Mouse (Mus musculus) megakaryocyte progenitor cell, adult 5-6 weeks (primary cell): ENCODE results near the gene Trim25. TPM values are rescaled to one million over a fixed set of nuclear protein-coding genes. Genes with fewer than 3 reads are reported as not detected.
"Not testable (repeated sequence)": the region's sequence is repeated elsewhere in the genome, so short reads cannot be mapped to it uniquely, and the experiment has no call there.

Source experiments
- ATAC-seq: replicated peaks from 2 replicates; pipeline ENCODE4 v1.8.0; 2016; ENCODE audit warnings: mild to moderate bottlenecking, moderate TSS enrichment, inconsistent platforms; ENCODE audit not compliant: poor library complexity
- total RNA-seq, 2 experiments: library from RNA; stranded (forward) in 1 of 2; stranded (reverse) in 1 of 2; fragments of 157-497, 149-512 nt in 1 of 2; fragments of 200-1000 nt in 1 of 2; gene quantifications; 2 replicates each; pipeline versions ENCODE4 v1.2.3 to v1.2.4; 2015 to 2017

Gene Trim25
- total RNA-seq, 2 experiments from 2014 or later = 16.7 to 28.2 TPM

GRCm38 (mm10) chr11:88993625-88994024 lies 5.6 kb upstream of the Trim25 start:
- peak; percentile 89 for ATAC-seq

DNA sequence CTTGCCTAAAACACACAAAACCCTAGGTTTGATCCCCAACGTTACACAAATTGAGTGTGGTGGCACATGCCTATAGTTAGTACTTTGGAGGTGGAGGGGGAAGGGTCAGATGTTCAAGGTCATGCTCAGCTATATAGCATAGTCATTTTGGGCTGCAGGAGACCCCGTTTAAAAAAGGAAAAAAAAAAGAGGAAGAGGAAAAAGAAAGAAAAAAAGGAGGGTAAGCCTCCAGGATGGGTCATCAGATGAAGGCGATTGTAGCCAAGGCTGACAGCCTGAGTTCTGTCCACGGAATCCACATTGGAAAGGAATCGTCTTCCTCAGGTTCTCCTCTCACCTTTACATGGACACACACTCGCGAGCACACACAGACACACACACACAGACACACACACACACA lies 4.7 kb upstream of the Trim25 start:
- ATAC-seq = no peak

- no peak for ATAC-seq
Observed at GRCm38 (mm10) chr11:88995616-88996015, 3.6 kb upstream of the Trim25 start.

- no peak for ATAC-seq
Observed at GRCm38 (mm10) chr11:88996427-88996826, 2.7 kb upstream of the Trim25 start.

GRCm38 (mm10) chr11:88997343-88997742 lies 1.8 kb upstream of the Trim25 start:
- not testable (repeated sequence) for ATAC-seq

DNA sequence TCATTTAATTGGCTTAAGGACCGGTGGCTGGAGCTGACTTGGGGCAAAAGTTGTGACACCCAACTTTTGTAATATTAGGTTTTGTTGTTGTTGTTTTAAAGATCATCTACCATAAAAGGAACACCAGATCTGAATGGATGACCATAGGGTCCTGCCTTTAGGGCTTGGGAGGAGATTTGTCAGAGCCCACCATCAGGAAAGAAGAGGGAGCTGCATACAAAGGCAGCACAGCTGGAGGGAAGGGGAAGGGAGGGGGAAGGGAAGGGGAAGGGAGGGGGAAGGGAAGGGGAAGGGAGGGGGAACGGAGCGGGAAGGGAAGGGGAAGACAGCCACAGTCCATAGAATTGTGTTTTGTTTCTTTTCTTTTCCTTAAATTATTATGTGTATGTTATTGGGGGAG lies 770 bp upstream of the Trim25 start:
- ATAC-seq = no peak

DNA sequence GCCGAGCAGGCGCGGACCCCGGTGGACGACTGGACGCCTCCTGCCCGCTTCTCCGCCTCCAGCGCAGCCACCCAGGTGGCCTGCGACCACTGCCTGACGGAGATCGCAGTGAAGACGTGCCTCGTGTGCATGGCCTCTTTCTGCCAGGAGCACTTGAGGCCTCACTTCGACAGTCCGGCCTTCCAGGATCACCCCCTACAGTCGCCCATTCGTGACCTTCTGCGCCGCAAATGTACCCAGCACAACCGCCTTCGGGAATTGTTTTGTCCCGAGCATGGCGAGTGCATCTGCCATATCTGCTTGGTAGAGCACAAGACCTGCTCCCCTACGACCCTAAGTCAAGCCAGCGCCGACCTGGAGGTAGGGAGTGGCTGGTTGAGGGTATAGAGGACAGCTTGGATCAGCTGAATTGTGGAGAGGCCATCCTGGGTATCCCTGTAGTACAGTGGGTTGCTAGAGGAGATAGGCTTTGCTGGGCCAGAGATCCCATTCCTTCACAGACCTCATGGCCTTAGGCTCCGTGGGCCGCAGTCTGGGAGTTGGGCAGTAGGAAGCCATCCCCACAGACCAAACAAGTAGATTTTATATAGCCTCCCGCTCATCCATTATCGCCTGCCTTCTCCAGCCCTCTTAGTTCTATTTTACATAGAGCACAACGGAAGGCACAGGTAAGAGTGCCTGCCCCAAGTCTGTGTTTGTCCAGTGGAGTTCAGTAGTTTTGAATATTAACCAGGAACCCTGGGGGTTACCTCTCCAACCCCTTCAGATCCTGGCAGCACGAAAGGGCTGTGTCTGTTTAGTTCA lies 749 bp downstream of the Trim25 start:
- peak; percentile 29; the same call in 1 of the 2 replicates for ATAC-seq

DNA sequence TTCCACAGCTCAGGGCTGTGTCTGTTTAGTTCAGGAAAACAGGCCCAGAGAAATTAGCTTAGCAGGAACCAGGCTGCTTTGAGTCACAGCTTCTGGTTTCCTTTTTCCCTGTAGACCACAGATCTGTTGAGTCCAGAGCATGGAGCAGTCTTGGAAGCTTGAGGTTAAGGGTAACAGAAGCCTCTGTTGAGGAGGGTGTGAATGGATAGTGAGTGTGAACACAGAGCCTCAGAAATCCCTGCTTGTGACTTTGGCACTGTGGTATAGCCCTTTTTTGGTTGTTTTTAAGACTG lies 1.3 kb downstream of the Trim25 start:
- no peak for ATAC-seq

- no peak for ATAC-seq
Observed at GRCm38 (mm10) chr11:89001569-89001968, 2.4 kb downstream of the Trim25 start.

- no peak for ATAC-seq
Observed at GRCm38 (mm10) chr11:89002068-89002467, 2.9 kb downstream of the Trim25 start.

GRCm38 (mm10) chr11:89002621-89003020 lies 3.4 kb downstream of the Trim25 start:
- no peak for ATAC-seq

DNA sequence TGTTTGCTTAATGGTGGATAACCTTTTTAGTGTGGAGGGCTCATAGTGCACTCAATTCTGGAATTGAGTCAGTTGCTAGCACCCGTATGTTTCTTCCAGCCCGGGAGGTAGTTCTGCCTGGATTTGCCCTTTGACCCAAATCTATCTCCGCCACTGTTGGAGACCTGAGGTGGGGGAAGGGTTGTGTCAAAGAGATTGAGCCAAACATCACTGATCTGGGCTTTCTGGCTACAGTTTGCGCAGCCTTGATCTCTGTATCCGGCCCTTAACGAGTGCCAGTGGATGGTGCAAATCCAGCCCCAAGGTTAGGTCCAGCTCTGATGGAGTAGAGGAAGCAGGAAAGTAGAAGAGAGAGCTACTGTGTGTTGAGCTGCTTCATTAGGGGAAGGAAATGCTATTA lies 3.9 kb downstream of the Trim25 start:
- ATAC-seq = no peak

GRCm38 (mm10) chr11:89003726-89004125 lies 4.5 kb downstream of the Trim25 start:
- ATAC-seq = no peak

GRCm38 (mm10) chr11:89005473-89005872 lies 6.3 kb downstream of the Trim25 start:
- no peak for ATAC-seq

DNA sequence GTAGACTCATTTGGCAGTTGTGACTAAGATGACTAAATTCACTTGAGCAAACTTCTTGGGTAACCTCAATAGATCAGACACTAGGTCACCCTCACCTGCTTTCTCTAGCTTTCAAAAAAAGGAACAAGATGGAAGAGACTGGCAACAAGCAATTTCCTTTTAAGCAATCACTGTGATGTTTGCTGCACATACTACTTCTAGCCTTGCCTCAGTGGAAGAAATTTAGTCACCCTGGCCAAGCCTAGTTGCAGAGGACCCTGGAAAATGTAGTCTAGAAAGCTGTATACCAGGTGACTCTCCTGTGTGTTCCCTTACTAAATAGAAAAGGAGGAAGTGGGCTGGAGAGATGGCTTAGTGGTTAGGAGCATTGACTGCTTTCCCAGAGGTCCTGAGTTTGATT lies 7.2 kb downstream of the Trim25 start:
- ATAC-seq = peak; percentile 76

GRCm38 (mm10) chr11:89007582-89007981 lies 8.4 kb downstream of the Trim25 start:
- no peak for ATAC-seq

DNA sequence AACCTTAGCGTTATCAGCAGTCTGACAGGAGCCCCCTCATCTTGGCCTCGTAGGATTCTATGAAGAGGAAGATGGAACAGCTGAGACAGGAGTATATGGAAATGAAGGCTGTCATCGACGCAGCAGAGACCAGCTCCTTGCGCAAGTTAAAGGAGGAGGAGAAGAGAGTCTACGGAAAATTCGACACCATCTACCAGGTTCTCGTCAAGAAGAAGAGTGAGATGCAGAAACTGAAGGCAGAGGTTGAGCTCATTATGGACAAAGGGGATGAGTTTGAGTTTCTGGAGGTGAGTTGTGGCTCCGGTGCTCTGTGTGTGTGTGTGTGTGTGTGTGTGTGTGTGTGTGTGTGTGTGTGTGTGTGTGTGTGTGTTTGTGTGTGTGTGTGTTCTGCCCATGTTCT lies 9.9 kb downstream of the Trim25 start:
- ATAC-seq = no peak

DNA sequence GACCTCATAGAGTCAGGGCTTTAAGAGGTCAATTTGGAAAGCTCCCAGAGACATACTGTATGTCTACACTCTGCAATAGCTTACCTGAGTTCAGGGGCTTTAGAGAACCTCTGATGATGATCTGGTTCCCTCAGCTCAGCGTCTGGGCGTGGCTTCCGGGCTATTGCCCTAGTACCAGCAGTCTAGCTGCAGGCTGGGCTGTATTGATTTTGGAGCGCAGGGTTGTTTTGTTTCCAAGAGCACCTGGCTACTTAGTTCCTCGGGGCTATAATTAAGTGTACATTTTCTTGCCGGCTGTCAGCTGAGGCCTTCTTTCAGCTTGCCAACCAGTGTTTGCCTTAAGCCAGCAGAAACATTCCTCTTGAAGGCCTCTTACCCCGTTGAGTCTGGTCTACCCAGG lies 10.3 kb downstream of the Trim25 start:
- ATAC-seq = no peak

DNA sequence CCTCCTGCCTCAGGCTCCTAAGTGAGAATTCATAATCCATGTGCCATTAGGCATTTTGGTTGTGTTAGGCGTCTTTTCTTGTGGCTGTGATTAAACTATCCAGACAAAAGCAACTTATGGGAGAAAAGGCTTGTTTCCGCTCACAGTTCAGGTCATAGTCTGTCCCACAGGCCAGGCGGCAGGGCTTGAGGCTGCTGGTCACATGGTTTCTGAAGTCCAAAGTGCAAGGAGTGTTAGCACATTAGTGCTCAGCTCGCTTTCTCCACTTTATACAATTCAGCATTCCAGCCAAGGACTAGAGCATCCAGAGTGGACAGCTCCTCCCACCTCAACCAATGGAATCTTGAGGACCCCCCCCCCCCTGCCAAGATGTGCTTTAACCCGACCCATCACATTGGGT lies 13.1 kb downstream of the Trim25 start:
- ATAC-seq = no peak

DNA sequence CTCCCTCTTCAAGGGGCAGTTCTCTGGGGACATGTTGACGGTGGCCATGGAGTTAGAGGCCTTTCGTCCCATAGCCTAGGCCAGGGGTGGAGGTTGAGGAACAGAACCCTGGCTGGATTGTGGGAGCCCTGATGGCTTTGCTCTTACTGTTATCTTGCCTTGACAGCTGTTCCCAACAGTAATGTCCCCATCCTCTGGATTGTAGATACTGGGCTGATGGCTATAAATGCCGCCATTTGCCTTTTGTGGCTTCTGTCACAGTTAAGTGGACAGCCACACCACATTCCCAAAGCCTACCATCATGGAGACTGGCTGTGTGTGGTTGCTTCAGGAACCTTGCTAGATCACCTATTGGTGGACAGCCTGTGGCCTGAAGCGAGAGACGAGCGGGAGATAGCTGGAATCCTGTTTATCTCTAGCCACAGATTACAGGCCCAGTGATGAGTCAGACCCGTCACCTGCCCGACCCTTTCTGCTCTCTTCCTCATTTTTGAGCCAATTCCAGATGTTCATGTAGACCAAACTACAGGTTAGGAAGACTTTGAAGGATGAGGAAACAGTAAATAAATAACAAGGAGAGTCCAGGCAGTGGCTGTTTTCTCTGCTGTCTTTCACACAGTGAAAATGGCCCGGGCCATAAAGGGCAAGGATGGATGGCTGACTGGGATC lies 18.5 kb downstream of the Trim25 start:
- ATAC-seq = peak; percentile 64

DNA sequence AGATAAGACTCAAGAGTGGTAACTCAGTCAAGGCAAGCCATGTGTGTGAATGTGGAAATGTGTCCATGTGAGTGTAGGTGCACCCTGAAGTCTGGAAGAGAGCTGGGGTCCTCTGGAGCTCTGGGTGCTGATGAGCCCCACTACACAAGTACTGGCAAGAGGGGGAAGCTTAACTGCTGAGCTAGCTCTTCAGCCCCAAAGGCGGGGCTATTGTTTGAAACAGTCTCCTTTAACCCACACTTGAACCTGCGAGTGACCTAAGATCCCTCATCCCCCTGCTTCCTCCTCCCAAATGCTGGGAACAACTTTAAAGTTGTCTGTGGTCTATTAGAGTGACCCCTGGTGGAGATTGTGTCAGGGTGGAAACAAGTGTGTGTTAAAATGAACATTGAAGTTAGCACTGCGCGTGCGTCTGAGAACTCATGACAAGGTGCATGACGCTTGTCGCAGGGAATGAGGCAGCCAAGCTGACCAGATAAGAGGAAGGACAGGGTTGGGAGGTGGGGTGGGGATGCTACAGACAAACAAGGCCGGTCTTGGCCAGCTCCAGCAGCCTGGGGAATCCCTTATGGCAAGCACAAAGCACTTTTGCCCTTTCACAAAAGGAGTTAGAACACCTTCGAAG lies 21.6 kb downstream of the Trim25 start:
- no peak for ATAC-seq

DNA sequence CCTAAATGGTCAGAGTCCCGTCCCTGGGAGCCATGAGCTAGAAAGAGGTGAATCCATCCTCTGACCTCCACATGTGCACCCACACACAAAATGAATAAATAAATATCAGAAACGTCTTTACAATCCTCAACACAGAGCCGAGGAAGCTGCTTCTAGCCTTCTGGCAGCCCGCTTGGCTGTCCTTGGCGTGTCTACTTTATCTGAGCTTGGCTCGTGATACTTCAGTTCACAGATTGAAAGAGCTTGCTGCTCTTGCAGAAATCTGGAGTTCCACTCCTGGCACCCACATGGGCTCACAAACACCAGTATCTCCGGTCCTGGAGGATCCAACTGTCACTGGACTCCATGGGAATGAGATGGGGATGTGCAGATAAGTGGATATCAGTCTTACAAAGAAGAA lies 22.5 kb downstream of the Trim25 start:
- no peak for ATAC-seq
